Mouse (Mus musculus) monocyte, adult 59 days (primary cell): Measurements from ENCODE around the gene Canx. TPM values are rescaled to one million over a fixed set of nuclear protein-coding genes. Genes with fewer than 3 reads are reported as not detected.

ENCODE experiments used
- total RNA-seq, 2 experiments: library from RNA; stranded (reverse); gene quantifications; one replicate each; pipeline ENCODE4 v1.2.4; 2023

The Canx gene
- 100 to 1,000 TPM; 313 to 320 TPM for total RNA-seq

GRCm38 (mm10) chr11:50325496-50326301 lies at the start of gene Canx:
Canx (minus strand) TSS chr11:50325673.

GRCm38 (mm10) chr11:50354162-50354561 lies 28.7 kb upstream of the Canx start, which contains the start of gene Cby3:
Cby3 (plus strand) TSS chr11:50354462.

GRCm38 (mm10) chr11:50292190-50292855 lies 33.1 kb downstream of the Canx start, which contains the start of gene Maml1:
Maml1 (minus strand) TSS chr11:50292311.

Other genes starting within 250 kb of the Canx start
- gene Tbc1d9b, start 194.3 kb downstream of the Canx start, total RNA-seq, result 10 to 100 TPM; 57.0 to 69.5 TPM
- gene Mrnip, start 151.2 kb downstream of the Canx start, total RNA-seq, result 1 to 10 TPM in 1 of 2 experiments, under 1 TPM in 1; 0.73 to 2.7 TPM
- gene Sqstm1, start 114.8 kb downstream of the Canx start, total RNA-seq, result 100 to 1,000 TPM; 767 to 784 TPM
- gene Mgat4b, start 114.8 kb downstream of the Canx start, total RNA-seq, result 10 to 100 TPM; 28.3 to 29.7 TPM
- 1 to 10 TPM; 4.8 to 5.5 TPM for gene Ltc4s, start 87.1 kb downstream of the Canx start, total RNA-seq
- gene Maml1, start 33.4 kb downstream of the Canx start, total RNA-seq, result 10 to 100 TPM; 48.3 to 48.4 TPM
- not detected for gene Cby3, start 28.8 kb upstream of the Canx start, total RNA-seq
- 100 to 1,000 TPM; 674 to 701 TPM for gene Hnrnph1, start 51.3 kb upstream of the Canx start, total RNA-seq
- gene Rufy1, start 105.5 kb upstream of the Canx start, total RNA-seq, result 10 to 100 TPM; 33.5 to 38.9 TPM